Mouse (Mus musculus) heart, adult 8-10 months (tissue): ENCODE measurements around the gene Faah. TPM values are rescaled to one million over a fixed set of nuclear protein-coding genes. Genes with fewer than 3 reads are reported as not detected.

Experiments used
- DNase-seq: peaks from one replicate; pipeline ENCODE4 v3.0.0; 2022; ENCODE audit warnings: low spot score
- total RNA-seq, 4 experiments: library from RNA; stranded (reverse); gene quantifications; 2 replicates each; pipeline ENCODE4 v1.2.4; 2022

Gene Faah
- total RNA-seq, 4 experiments from 2014 or later = 0.34 to 0.82 (median 0.49) TPM; not detected in 1

DNA sequence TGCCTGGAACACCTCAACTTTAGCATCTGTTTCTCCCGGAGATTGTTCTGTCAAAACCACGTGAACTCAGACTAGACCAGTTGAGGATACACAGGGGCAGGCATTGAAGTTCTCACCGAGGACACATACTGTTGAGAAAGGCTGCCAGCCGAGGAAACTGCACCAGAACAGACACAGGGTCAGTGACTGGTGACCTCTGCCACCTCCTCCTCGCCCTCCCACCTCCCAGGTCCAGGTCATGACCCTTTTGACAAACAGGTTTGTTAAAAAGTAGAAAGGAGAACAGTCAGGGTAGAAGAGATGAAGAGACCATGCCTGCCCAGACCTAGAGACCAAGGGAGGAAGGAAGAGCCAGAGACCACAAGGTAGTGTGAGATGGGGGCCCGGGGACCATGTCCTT, 17.1 kb downstream of the Faah start:
- no peak for DNase-seq

GRCm38 (mm10) chr4:115996729-115997128, 21.0 kb downstream of the Faah start:
- DNase-seq = no peak

DNA sequence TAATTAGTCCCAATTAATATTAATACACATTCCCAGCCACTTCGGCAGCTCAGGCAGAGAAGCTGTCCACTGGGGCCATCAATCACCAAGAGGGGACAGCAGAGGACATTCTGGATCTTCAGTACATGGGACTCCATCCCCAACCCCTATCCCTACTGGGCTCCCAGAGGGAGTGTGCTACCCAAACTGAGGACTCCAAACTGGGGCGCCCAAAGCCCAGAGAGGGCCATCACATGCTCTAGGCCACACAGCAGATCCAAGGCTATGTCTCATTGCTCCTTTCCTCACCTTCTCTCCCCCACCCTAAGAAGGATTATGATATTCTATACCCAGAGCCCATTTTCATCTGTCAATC, 22.4 kb downstream of the Faah start:
- DNase-seq = no peak

DNA sequence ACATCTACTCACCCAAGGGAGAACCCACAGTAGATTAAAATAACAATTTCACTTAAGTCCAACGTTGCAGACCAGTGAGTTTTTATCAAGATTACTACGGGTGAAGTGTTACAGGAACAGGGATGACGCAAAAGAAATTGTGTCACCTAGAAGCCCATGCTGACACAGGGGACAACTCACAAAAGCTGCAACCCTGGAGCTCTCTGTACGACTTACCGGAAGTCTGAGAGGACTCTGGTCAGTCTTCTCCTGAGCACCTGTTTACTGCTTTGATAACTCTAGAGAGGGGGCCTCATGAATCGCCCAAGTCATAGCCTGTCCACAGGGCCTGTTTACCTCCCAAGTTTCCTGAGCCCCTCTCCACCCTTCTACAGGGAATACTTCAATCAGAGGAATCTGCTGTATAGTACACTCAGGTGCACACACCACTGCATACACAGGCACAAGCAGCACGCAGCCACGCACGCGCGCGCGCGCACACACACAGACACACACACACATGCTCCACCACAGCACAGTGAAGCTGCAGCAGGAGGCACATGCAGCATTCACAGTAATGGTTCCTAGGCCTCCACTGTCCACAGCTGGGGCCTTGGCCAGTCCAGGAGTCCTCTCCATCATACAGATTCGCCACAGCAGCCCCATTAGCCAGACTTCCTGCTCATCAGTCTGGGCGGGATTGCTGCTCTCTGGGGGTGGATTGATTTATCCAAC, 22.9 kb downstream of the Faah start:
- no peak for DNase-seq

DNA sequence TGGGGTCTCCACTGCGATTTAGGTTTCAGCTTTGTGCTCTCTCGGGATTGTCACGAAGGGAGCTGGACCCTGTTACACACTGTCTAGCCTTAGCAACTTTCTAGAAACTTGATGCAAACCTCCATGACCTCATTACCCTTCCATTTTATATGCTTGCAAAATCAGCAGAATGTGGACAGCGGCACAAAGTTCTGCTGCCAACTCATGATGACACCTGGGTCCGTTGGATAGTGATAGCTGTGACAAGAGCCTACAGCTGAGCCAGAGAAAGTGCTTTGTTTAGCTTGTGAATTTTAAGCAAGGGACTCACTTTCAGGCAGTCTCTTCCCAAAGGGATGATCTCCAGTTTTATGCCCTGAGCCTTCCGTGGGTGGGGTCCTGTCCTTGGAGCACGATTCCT, 28.3 kb downstream of the Faah start:
- DNase-seq = no peak

GRCm38 (mm10) chr4:115987858-115988530, 29.7 kb downstream of the Faah start:
- no peak for DNase-seq

- DNase-seq = no peak
Observed at GRCm38 (mm10) chr4:115987436-115987835, 30.3 kb downstream of the Faah start.

- no peak for DNase-seq
Observed at GRCm38 (mm10) chr4:115984967-115985366, 32.8 kb downstream of the Faah start.

DNA sequence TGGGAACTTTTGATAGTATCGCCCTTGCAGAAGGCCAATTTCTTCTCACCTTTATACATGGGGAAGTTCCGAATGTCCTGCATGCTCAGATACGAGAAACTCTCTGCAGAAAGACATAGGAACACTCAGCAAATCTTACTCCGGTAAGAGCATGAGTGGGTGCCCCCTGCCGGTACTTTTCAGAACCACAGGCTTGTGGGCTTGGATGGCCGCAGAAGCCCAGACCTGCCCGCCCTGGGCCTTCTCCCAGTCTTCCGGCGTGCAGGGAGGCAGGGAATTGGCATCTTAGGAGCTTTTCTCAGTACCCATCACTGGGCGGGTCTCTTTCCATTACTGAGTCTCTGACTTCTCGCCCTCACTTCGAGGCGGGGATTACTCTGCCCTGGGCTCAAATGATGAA, 33.6 kb downstream of the Faah start:
- peak; percentile 64 for DNase-seq

GRCm38 (mm10) chr4:115980676-115981075, 37.0 kb downstream of the Faah start:
- peak; percentile 53 for DNase-seq

GRCm38 (mm10) chr4:115979437-115979836, 38.3 kb downstream of the Faah start:
- no peak for DNase-seq

DNA sequence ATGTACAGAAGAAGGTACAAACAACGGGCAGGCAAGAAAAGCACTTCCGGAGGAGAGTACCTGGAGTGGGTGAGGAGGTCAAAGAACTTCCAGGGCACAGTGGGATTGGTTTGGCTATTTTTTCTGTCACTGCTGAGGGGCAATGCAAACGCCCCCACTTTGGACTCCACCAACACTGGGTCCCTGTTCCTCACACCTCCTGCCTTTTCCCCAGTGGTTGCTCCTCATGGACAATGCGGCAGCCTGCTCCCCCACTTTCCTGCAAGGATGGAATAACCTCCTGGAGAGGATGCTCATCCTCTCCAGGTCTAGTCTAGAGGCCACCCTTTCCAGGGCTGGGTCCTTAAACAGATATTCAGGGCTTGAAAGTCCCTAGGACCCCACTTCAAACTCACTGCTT, 38.8 kb downstream of the Faah start:
- DNase-seq = no peak

DNA sequence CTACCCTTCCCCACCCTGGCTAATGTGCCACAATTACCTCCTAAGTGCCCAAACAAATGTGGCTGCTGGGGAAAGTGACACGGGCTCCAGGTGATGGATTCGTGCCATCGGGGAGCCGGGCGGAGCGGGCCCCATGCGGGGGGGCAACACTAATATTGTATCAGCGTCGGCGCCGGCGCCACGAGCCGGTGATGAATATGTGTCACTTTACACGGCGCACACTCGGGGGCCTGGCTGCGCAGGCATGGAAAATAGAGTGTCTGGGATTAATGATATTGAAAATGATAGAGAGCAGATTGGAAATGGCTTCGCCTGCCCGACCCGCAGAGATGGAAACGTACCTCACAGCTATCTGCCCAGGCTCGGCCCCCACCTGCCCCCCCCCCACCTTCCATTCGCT, 45.2 kb downstream of the Faah start:
- DNase-seq = no peak

DNA sequence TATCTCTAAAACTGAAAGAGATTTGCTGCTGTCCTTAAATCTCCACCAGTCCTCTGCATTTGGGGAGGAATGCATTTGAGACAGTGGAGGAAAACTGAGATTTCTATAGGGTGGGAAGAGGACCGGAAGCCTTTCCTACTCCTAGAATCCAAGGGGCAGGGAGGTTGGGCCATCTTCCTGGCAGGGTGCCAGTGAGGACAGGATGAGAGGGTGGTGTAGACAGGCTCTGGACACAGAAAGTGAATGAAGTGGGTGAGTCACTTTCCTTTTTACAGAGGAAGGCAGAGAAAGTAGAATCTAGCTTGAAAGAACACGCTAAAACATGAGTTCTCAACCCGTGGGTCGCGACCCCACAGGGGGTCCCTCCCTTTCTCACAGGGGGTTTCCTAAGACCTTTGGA, 53.3 kb downstream of the Faah start:
- no peak for DNase-seq

DNA sequence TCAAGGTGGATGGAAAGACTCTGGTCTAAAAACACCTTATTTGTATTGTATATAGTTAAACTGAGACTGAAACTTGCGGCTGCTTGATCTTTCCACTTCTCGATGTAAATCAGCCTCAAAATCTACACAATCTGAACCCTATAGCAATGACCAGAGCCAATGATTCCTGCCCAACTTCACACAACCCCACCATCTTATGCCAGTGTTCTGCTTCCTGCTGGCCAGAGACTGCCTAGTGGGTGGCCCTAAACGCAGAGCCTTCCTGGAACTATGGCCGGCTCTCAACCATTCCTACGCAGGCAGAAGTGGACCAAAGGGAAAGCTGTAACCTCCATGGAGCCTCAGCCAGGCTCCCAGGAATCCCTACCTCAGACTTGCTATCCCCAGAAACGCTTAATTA, 54.0 kb downstream of the Faah start:
- DNase-seq = no peak

DNA sequence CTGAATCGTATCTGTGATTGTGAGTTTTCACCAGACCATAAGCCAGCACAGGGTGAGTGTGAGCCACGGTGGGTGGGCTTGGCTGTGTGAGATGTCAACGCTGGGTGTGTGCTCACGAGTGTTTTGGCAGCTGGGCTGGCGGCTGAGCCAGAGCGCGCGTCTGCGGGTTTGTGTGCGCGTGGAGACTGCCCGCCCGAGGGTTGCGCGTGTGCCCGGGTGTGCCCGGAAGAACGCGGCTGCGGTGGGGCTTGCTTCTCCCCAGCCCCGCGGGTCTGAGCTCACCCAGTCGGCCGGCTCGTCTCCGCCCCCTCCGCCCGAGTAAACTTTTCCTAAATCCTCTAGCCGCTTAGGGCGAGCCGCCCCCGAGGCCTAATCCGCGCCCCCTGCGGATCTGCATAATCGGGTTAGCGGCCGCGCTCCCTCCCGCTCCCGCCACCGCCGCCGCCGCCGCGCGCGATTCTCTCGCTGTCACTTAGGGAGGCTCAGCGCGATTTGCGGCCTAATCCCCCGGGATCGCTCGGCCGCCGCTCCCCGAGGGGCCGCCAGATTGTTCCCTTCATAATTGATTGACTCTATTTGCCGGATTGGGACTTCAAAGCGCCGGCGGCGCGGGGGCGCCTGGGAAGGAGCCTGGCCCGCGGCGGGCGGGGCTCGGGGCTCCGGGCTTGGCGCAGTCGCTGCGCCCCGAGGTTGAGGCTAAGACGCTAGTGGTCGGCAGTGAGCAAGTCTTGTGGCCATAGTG, 54.9 kb downstream of the Faah start:
- no peak for DNase-seq

DNA sequence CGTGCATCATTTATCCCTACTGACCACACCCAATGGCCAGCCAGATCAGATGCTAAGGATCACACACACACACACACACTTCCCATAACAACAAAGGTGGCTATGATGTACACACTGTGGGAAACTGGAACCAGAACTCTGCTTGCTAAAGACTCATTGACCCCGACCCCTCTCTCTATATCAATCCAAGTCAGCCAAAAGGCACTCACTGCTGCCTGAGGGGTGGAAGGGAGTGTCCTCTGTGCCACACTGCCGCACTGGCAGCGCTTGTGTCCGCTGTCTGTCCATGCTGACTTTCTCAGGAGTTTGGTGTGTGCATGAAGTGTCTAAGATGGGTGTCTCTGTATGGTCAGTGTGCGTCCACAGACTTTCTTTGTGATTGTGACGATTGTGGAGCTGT, 55.7 kb downstream of the Faah start:
- DNase-seq = no peak

- DNase-seq = no peak
Observed at GRCm38 (mm10) chr4:115959546-115959945, 58.2 kb downstream of the Faah start.

DNA sequence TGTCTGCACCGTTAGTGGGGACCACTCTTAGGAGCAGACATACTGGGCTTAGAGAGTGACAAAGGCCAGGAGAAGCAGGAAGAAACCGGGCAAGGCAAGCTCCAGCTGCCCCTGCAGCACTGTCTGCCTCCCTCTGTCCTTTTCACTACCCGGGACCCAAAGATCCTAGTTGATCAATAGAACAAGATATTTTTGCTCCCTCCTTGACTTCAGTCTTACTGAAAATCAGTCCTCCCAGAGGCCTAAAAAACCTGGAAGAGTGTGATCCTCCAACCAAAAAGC, 62.3 kb downstream of the Faah start:
- DNase-seq = no peak

GRCm38 (mm10) chr4:115954656-115955493, 62.9 kb downstream of the Faah start:
- DNase-seq = no peak

DNA sequence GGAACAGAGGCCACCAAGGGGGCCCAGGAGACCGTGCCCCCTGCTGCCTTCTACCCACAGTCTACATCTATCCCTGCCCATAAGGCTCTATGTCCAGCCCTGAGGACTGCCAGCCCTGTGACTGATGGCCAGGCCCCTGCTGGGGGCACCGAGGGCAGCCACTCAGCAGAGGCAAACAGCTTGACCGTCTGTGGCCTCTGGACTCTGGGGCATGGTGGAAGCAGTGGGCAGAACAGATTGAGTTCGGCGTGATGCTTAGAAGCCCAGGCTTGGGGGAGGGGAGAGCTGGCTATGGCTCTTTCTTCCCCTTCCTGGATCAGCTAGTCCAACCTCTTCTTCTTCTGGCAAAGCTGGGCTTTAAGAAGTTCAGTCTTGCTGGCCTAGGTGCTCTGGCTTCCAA, 64.2 kb downstream of the Faah start:
- no peak for DNase-seq

DNA sequence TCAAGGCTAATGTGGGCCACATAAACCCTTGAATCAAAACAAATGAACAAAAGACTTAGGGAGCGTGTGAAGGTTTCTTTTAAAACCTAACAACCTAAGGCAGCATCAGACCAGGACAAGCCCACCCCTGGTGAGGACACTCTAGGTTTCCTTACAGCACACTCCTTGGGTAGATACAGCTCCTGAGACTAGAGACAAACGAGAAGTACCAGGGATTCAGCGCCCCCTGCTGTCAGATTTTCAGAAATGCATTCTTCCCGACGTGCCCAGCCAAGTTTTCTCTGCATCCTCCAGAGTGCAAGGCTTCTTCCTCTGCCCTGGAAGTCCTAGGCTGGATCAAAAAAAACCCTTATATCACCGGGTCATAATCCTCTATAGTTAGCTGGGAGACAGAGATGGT, 65.0 kb downstream of the Faah start:
- peak; percentile 52 for DNase-seq
